15 mouse cellular contexts compared by ENCODE assay signal in the genomic region with DNA sequence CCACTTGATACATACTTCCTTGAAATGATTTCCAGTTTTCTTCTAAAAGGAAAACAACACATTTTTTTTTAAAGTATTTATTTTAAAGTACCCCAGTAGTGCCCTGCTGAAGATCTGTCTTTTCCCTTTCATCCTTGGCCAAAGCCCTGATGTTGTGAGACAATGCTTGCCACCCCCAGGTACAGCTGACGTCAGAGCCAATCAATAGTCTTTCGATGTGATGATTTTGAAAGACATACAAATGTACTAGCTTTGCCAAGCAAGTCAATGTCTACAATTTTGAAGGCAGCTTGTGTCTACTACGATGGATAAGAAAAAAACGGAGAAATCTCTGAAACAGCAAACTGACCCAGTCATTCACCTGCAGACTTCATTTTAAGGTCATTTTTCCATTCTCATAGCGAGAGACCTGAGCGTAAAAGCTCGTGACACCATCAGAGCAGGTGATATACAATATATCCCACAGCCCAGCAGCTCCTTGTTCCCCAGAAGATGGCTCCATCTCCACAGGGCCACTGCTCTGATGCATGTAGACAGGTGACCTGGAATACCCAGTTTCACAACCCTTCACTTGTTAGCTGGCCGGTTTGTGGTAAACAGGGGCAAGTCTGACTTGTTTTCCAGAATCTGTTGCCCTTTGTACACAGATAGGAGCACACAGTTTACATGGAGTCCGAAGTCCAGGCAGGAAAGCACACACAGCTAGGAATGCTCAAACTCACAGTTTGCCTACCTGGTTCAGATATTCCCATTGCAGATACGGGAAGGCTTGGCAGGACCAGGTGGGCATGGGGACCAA.
DNase-seq lines count a peak whose midpoint lies in the region; ATAC-seq and TF ChIP-seq lines count a peak whose summit lies in the region.
"Had no signal": no experiment of that assay in that cellular context is flagged by ENCODE, and none has a peak within 500 bp of the region (broad histone marks: within the 10 kb centered on the region; RNA-seq: fewer than 3 reads in every experiment).

No protein-coding gene starts in this region.

- TF ChIP-seq CTCF in cerebellum, adult 2 months (IDR thresholded peaks at IDR 0.05; ENCODE audit: borderline replicate concordance, insufficient read depth, low read depth, low read length) = 0 out of 2 replicates have a peak, but pooled peaks have one; percentile 13
- peak; percentile 30 for TF ChIP-seq CTCF in liver, embryonic 14.5 days (IDR thresholded peaks at IDR 0.05; ENCODE audit: low read depth)

- H3K4me3 ChIP-seq in cerebellum, adult 2 months (replicated peaks; ENCODE audit: insufficient read depth, low read depth, low read length) = no peak overlapping the region
- H3K4me3 ChIP-seq in liver, embryonic 14.5 days (ENCODE audit: insufficient read depth in 1 of 2, low read depth in 2 of 2, low read length in 2 of 2) = no peak overlapping the region
- H3K4me3 ChIP-seq: left cerebral cortex, adult 2 months; limb, embryonic 13.5 days; neural tube, embryonic 13.5 days had no signal

- H3K4me2 ChIP-seq in liver, embryonic 14.5 days (ENCODE audit: low read depth) = no peak overlapping the region
- H3K4me2 ChIP-seq: heart, embryonic 11.5 days; limb, embryonic 13.5 days; neural tube, embryonic 13.5 days had no signal

- ATAC-seq in liver, embryonic 14.5 days (ENCODE audit: insufficient read depth) = peak; percentile 70
- ATAC-seq: midbrain, embryonic 16.5 days had no signal

- H3K4me1 ChIP-seq in cerebellum, adult 2 months (ENCODE audit: control insufficient read depth, insufficient read depth, low read length) = no peaks in the 10 kb centered on the region; the same call in 1 of the 2 replicates
- peaks cover 0 to 6% of the 10 kb centered on the region in 2 experiments; a peak in 2 of 4 replicates for H3K4me1 ChIP-seq in liver, embryonic 14.5 days (replicated peaks; ENCODE audit: control insufficient read depth in 2 of 2, insufficient read depth in 2 of 2, low read length in 1 of 2)
- H3K4me1 ChIP-seq: limb, embryonic 13.5 days had no signal

- H3K9ac ChIP-seq in liver, embryonic 14.5 days (replicated peaks) = no peak overlapping the region
- H3K9ac ChIP-seq: limb, embryonic 13.5 days; neural tube, embryonic 13.5 days had no signal

- no peak overlapping the region for H3K27ac ChIP-seq in cerebellum, adult 2 months (ENCODE audit: insufficient read depth, low read length)
- no peak overlapping the region for H3K27ac ChIP-seq in liver, embryonic 14.5 days
- H3K27ac ChIP-seq: left cerebral cortex, adult 2 months; limb, embryonic 13.5 days; neural tube, embryonic 13.5 days had no signal

- TF ChIP-seq EP300 in liver, embryonic 14.5 days (IDR thresholded peaks at IDR 0.05; ENCODE audit: low read depth) = 0 out of 2 replicates have a peak, but pooled peaks have one; percentile 14

- no peaks in the 10 kb centered on the region for H3K36me3 ChIP-seq in liver, embryonic 14.5 days (replicated peaks; ENCODE audit: control insufficient read depth, insufficient read depth, low read depth)
- H3K36me3 ChIP-seq: limb, embryonic 13.5 days; neural tube, embryonic 13.5 days had no signal

- TF ChIP-seq POLR2A in cerebellum, adult 2 months (IDR thresholded peaks at IDR 0.05; ENCODE audit: borderline replicate concordance, insufficient read depth, low read length) = no peak

- 89% methylated on average over 10 of the region's 10 CpGs for WGBS in cerebellum, adult 2 months
- 60% methylated on average over 10 of the region's 10 CpGs for whole genome bisulfite sequencing in liver, embryonic 14.5 days (ENCODE audit: insufficient replicate concordance)

- H3K9me3 ChIP-seq in liver, embryonic 14.5 days (ENCODE audit: control insufficient read depth, low read length) = no peaks in the 10 kb centered on the region
- H3K9me3 ChIP-seq: limb, embryonic 13.5 days; neural tube, embryonic 13.5 days had no signal

- no peak for DNase-seq in cerebellum, adult 2 months
- no peak for DNase-seq in cerebellum, postnatal 36 days
- DNase-seq in urinary bladder, postnatal 25 days (ENCODE audit: low spot score) = peak; percentile 30
- no peak for DNase-seq in urinary bladder, postnatal 4 days (ENCODE audit: low spot score in 2 of 2)
- peak in 2 of 3 experiments; percentile 25 to 28 for DNase-seq in liver, embryonic 14.5 days (ENCODE audit: low read depth in 3 of 3, low spot score in 3 of 3)
- DNase-seq in thymus, postnatal 25 days = no peak
- no peak for DNase-seq in heart, adult 11 months
- no peak for DNase-seq in thymus, postnatal 0 days (ENCODE audit: low spot score)
- DNase-seq: cerebellum, adult 11 months; thymus, adult 2 months had no signal

- no peaks in the 10 kb centered on the region for H3K27me3 ChIP-seq in cerebellum, adult 2 months (ENCODE audit: control insufficient read depth, insufficient read depth, low read length)
- no peaks in the 10 kb centered on the region for H3K27me3 ChIP-seq in liver, embryonic 14.5 days (ENCODE audit: control insufficient read depth, insufficient read depth, low read length)

Comparison
In these comparisons a context has a peak if more than half of its experiments do, and no peak if none do; other contexts are left out.
1. DNase-seq: peak in urinary bladder, postnatal 25 days (single experiment) and liver, embryonic 14.5 days (2 of 3); none in cerebellum, adult 2 months (0 of 2), cerebellum, postnatal 36 days (0 of 2), urinary bladder, postnatal 4 days (0 of 2), thymus, postnatal 25 days (single experiment), heart, adult 11 months (single experiment) and thymus, postnatal 0 days (single experiment).